Mouse (Mus musculus) small intestine, adult 2 months (tissue): ENCODE measurements around the gene Ttc17. TPM values are rescaled to one million over a fixed set of nuclear protein-coding genes. Genes with fewer than 3 reads are reported as not detected.

Experiments used
- H3K27ac ChIP-seq: fragments of 200-500 bp; 2 replicates; pipeline ENCODE4 v1.5.1; 2012; ENCODE audit warnings: low read depth, low read length, control low read depth, inconsistent platforms; ENCODE audit not compliant: insufficient read depth
- H3K27me3 ChIP-seq: fragments of 200-500 bp; 2 replicates; pipeline ENCODE4 v1.6.1; 2012; ENCODE audit warnings: mild to moderate bottlenecking, moderate library complexity, low read length, inconsistent platforms; ENCODE audit not compliant: control insufficient read depth, insufficient read depth
- H3K36me3 ChIP-seq: fragments of 200-500 bp; 2 replicates; pipeline ENCODE4 v1.6.1; 2012; ENCODE audit warnings: mild to moderate bottlenecking, low read length, control low read depth, inconsistent platforms; ENCODE audit not compliant: control insufficient read depth, insufficient read depth
- H3K4me1 ChIP-seq: fragments of 200-500 bp; 2 replicates; pipeline ENCODE4 v1.6.1; 2012; ENCODE audit warnings: low read length, inconsistent platforms, mixed read lengths; ENCODE audit not compliant: control insufficient read depth, insufficient read depth, insufficient read length
- H3K4me3 ChIP-seq: fragments of 200-500 bp; 2 replicates; pipeline ENCODE4 v1.5.1; 2012; ENCODE audit warnings: low read depth, mild to moderate bottlenecking, control low read depth, inconsistent platforms, low read length, moderate library complexity
- CTCF ChIP-seq: fragments of 200-500 bp; IDR thresholded peaks from 2 replicates; pipeline ENCODE4 v1.5.1; 2012; ENCODE audit warnings: low read depth, mild to moderate bottlenecking, control low read depth, inconsistent platforms, low read length, moderate library complexity, mixed read lengths; ENCODE audit not compliant: insufficient replicate concordance, insufficient read length; ENCODE audit errors: extremely low read depth
- POLR2A ChIP-seq: fragments of 200-500 bp; IDR thresholded peaks from 2 replicates; pipeline ENCODE4 v1.6.1; 2012; ENCODE audit warnings: low read depth, mild to moderate bottlenecking, control low read depth, inconsistent platforms, low read length, moderate library complexity
- WGBS: fragments of 180-500 bp; shearing (Covaris S2); methylation state at CpG from one replicate; pipeline ENCODE4 v1.1.7; 2018; 5-methylcytosine and 5-hydroxymethylcytosine counted together
- polyA plus RNA-seq: library from polyadenylated mRNA; depleted of rRNA; stranded (reverse); fragments of >200 nt; gene quantifications from 2 replicates; pipeline ENCODE4 v1.2.3, GENCODE M21; 2012

Ttc17 gene
- polyA plus RNA-seq, 1 experiment, result 12.3 TPM

- Histone ChIP-seq H3K36me3 (peaks cover 51% of the 10 kb centered on the region), H3K27me3 (no peaks in the 10 kb centered on the region), H3K27ac (no peak overlapping the region), H3K4me3 (no peak overlapping the region), H3K4me1 (no peaks in the 10 kb centered on the region)
- TF ChIP-seq CTCF (no peak), POLR2A (no peak)
- 84% methylated on average over 11 of the region's 11 CpGs for WGBS
Observed at GRCm38 (mm10) chr2:94378678-94379077, 27.8 kb downstream of the Ttc17 start.

GRCm38 (mm10) chr2:94371093-94371492, 35.4 kb downstream of the Ttc17 start:
- TF ChIP-seq POLR2A (no peak), CTCF (peak; percentile 47; the same call in 1 of the 2 replicates)
- H3K4me3 ChIP-seq, result no peak overlapping the region
- H3K4me1 ChIP-seq, result no peaks in the 10 kb centered on the region
- H3K27me3 ChIP-seq, result no peaks in the 10 kb centered on the region
- H3K27ac ChIP-seq, result no peak overlapping the region
- WGBS, result 75% methylated on average over 6 of the region's 6 CpGs
- peaks cover 60% of the 10 kb centered on the region for H3K36me3 ChIP-seq

- no peaks in the 10 kb centered on the region for H3K4me1 ChIP-seq
Observed at GRCm38 (mm10) chr2:94363821-94364220, 42.7 kb downstream of the Ttc17 start.

GRCm38 (mm10) chr2:94360398-94360973, 46.0 kb downstream of the Ttc17 start:
- WGBS, result 45% methylated on average over 4 of the region's 4 CpGs
- peaks cover 63% of the 10 kb centered on the region for H3K36me3 ChIP-seq
- H3K27me3 ChIP-seq, result no peaks in the 10 kb centered on the region
- H3K27ac ChIP-seq, result no peak overlapping the region
- TF ChIP-seq CTCF (no peak), POLR2A (no peak)
- H3K4me1 ChIP-seq, result no peaks in the 10 kb centered on the region
- H3K4me3 ChIP-seq, result no peak overlapping the region

More at GRCm38 (mm10) chr2:94363821-94364220, 42.7 kb downstream of the Ttc17 start:
- Histone ChIP-seq H3K4me3 (no peak overlapping the region), H3K36me3 (peaks cover 59% of the 10 kb centered on the region), H3K27me3 (no peaks in the 10 kb centered on the region), H3K27ac (no peak overlapping the region)
- WGBS, result 98% methylated on average over 6 of the region's 6 CpGs
- TF ChIP-seq POLR2A (no peak), CTCF (no peak)

DNA sequence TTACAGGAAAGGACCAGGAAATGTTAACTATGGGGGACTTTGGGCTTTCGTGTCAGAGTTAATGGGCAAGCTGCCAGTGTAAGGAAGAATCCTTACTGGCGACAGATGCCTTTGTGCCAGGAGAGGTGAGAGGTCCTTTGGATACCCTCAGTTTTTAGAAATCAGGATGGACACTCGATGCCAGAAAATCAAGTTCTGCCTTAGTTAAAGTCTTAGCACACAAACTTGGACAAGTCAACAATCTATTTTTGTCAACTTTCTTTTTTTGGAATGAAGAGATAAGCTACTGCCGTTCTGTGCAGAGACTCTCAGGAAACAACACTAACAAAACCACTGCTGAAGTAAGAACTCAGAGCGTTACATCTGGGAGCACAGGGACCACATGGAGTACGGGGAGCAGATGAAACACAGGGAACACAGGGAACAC, 58.3 kb downstream of the Ttc17 start:
- Histone ChIP-seq H3K27ac (peak overlapping the region; percentile 43; the same call in 1 of the 2 replicates), H3K27me3 (no peaks in the 10 kb centered on the region), H3K4me1 (peaks cover 23% of the 10 kb centered on the region), H3K36me3 (peaks cover 16% of the 10 kb centered on the region), H3K4me3 (no peak overlapping the region)
- TF ChIP-seq CTCF (no peak), POLR2A (no peak)
- WGBS, result 10% methylated on average over 6 of the region's 6 CpGs

DNA sequence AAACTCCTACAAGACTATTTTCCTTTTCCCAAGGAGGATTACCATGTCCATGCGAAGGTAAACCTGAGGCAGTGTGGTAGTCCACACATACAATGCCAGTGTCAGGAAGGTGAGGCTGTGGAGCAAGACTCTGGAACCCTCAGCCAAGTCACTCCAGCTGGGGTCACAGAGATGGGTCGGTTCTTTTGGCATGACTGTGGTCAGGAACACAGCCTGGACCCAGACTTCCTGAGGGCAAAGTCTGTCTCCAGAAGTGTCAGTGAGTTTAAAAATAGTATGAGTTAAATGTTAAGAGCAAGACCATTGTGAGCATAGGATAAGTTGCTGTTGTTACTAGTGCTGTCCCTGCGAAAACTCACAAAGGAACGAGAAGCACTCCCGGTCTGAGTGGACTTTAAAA, 59.7 kb downstream of the Ttc17 start:
- WGBS, result 74% methylated on average over 5 of the region's 5 CpGs

GRCm38 (mm10) chr2:94344624-94345023, 61.9 kb downstream of the Ttc17 start:
- H3K4me3 ChIP-seq, result no peak overlapping the region
- H3K4me1 ChIP-seq, result peaks cover 23% of the 10 kb centered on the region
- H3K36me3 ChIP-seq, result peaks cover 22% of the 10 kb centered on the region
- no peak overlapping the region for H3K27ac ChIP-seq
- no peaks in the 10 kb centered on the region for H3K27me3 ChIP-seq
- TF ChIP-seq CTCF (no peak), POLR2A (no peak)
- 93% methylated on average over 4 of the region's 4 CpGs for WGBS

More for the DNA sequence above, 59.7 kb downstream of the Ttc17 start:
- no peaks in the 10 kb centered on the region for H3K27me3 ChIP-seq
- no peak for TF ChIP-seq POLR2A
- no peak for TF ChIP-seq CTCF
- H3K4me3 ChIP-seq, result no peak overlapping the region
- H3K27ac ChIP-seq, result no peak overlapping the region
- peaks cover 22% of the 10 kb centered on the region for H3K36me3 ChIP-seq
- H3K4me1 ChIP-seq, result peaks cover 23% of the 10 kb centered on the region
